Mouse (Mus musculus): ENCODE measurements around the gene Exosc8.
"Not testable (repeated sequence)": the region's sequence is repeated elsewhere in the genome, so short reads cannot be mapped to it uniquely, and the experiment has no call there.

Exosc8 gene

DNA sequence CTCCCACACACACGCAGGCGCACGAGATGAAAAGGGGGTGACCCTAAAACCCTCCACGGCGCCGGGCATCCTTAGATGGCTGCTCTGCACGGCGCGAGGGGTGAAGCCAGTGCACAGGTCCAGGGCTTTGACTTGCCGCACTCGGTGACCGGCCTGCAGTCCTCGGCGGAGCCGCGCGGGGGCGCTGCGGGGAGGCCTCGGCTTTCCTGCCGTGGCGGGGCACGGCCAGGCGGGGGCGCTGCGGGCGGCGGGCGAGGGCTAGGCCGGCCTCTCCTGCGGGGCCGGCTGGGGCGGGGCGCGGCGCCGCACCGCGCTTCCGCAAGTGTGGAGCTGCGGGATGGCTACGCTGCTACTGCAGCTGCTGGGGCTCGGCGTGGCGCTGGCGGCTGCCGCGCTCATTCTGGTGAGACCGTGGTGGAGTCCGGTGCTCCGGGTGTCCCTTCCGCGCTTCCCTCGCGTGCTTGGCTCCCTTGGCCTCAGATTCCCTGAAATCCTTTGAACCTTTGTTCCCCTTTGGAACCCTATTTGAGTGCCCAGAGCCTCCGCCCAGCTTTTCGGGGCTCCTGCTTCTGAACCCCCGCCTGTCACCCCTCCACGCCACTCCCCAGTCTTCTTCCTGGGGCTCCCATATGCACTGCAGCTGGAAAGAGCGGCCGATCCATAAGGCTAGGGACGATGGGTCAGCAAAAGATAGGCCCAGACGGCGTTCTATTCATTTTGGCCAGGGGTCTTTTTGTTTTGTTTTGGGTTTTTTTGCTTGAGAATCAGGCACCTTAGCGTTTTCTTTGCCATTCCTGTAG is at the start of gene Exosc8, which contains the start of gene Alg5:
Gene Exosc8 (minus strand): TSS at position 147 of the 800 bp plus-strand sequence.
Gene Alg5 (plus strand): TSS at position 293 of the 800 bp plus-strand sequence.
- peak; percentile 67 for DNase-seq (ENCODE audit: low spot score)

DNA sequence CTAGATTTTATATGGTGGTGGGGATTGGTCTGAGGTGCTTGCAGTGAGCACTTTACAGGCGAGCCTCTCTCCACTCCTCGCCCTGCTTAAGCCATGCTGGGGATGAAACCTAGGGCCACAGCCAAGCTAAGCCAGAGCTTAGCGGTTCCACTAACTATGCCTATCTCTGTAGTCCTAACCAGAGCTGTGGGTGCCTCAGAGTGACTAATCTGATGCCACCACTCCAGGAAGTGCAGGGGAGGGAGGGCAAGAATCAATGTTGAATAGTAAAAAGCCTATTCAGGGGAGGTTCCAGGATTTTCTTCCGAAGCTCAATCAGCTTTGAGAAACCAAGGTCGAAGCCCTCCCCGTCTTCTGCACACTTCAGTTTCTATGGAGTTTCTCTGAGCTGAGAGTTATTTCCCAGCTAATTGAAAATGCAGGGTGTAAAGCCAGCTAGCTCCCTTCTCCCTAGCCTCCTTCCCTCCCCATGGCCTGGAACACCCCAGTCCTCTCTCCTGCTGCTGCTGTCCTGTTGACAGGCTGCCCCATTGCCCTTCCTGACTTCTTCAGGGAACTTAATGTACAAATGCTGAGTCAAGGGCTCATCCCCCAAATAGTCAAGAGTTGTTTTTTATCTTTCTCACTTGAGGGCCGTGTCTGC is 40.9 kb upstream of the Exosc8 start:
- no peak for DNase-seq (ENCODE audit: low spot score)

DNA sequence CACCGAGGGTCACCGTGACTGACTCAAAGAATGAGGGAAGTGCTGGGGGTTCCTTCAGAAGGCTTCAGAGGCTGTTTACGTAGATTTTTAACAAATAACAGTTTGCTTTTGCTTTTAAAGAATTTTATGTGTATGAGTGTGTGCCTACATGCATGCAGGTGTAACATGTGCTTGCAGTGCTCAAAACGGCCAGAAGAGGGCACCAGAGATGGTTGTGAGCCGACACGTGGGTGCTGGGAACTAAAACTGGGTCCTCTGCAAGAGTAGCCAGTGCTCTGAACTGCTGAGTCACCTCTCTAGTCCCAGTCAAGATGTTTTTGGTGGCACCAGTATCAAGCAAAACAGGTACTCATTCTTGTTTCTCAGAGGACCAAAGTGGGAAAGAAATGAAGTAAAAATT is 38.4 kb upstream of the Exosc8 start:
- DNase-seq (ENCODE audit: low spot score) = no peak

DNA sequence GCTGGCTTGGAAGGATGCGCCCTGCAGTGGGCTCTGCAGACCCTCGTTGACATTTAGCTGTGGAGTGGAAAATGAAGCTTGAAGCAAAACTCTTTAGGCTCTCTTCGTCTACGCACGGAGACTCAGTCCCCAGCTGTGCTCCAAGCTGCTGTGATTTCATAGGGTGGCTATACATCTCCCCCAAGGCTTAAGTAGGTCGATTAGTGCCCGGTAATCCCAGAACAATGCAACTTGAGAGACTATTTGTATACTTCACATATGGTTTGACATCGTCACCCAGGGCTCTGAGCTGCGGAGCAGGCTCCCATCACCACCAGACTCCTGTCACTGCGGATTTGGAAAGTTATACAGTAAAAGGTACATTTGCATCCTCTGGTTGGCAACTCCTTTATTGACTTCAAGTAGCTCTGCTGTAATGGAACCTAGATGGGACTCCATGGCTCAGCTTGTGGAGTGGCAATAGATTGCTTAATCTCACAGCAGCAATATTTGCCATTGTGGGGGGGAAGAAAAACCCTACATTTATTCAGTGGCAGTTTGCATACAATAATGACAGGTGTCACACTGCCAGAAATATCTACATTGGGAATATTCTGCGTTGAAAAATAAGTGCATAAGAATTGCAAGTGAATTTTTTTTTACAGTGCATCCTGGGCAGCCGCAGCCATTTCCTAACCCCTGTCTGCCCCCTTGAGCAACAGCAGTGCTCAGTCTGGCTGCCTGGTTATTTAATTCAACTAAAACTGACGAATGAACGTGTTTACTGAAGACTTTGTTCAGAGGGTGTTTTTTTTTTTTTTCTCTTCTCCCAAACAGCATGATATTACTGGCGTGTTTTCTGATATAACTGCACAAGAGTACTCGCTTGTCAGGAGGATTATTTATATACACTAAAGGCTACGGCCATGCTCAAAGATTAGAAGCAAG is 34.4 kb upstream of the Exosc8 start:
- DNase-seq (ENCODE audit: low spot score) = no peak

DNA sequence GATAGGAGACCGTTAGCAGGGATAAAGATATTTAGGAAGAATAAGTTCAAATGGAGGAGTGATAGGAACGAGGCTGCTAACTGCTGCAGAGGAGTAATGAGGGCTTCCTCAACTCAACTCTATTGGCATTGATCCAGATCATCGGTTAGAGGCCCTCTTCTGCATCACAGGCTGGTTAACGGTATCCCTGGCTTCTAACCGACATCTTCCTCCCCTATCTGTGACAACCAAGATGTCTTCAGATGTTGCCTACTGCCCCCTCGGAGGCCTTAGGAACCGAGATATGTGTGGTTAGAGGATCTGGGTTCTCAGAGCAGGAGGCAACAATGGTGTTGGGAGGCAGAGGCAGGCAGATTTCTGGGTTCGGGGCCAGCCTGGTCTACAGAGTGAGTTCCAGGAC is 33.4 kb upstream of the Exosc8 start:
- no peak for DNase-seq (ENCODE audit: low spot score)

DNA sequence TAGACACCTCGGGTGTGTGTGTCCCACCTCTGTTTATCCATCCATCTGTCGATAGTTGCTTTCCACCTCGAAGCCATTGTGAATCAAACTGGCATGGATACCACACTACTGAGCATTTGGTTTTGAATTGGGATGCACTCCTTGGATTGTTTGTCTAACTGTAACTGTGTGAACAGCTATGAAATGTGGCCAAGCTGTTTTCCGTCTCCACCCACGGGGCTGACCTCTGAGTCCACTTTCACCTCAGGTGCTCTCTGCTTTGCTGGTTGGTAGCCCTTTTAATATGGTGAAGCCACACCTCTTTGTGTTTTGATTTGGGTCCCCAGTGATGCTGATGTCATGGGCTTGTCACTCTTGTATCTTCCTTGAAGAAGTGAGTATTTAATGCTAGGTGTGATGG is 31.6 kb upstream of the Exosc8 start:
- no peak for DNase-seq (ENCODE audit: low spot score)

DNA sequence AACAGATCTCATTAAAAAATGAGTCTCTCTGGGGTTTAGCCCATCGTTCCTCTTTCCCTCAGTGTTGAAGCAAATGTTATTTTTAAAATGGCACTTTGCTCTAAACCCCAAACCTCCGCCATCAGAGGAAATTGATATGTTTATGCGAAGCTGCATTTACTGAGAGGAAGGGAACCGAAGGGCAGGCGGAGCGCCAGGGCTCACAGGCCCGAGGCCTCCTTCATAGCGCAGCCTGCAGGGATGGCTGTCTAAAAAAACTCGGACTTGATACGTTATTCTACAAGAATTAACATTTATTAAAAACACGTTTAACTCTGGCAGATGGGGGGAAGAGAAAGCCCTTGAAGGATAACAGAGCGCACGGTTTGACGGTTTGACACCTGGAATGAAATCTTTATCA is 30.8 kb upstream of the Exosc8 start:
- DNase-seq (ENCODE audit: low spot score) = no peak

DNA sequence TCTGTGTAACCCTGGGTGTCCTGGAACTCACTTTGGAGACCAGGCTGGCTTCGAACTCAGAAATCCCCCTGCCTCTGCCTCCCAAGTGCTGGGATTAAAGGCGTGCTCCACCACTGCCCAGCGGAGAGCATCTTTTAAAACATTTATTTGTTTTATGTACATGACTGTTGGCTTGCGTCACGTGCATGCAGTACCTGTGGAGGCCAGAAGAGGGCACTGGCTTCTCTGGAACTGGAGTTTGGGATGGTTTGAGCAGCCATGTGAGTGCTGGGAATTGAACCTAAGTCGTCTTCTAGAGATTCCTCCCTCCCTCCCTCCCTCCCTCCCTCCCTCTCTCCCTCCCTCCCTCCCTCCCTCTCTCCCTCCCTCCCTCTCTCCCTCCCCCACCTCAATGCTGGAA is 30.3 kb upstream of the Exosc8 start:
- DNase-seq (ENCODE audit: low spot score) = not testable (repeated sequence)

DNA sequence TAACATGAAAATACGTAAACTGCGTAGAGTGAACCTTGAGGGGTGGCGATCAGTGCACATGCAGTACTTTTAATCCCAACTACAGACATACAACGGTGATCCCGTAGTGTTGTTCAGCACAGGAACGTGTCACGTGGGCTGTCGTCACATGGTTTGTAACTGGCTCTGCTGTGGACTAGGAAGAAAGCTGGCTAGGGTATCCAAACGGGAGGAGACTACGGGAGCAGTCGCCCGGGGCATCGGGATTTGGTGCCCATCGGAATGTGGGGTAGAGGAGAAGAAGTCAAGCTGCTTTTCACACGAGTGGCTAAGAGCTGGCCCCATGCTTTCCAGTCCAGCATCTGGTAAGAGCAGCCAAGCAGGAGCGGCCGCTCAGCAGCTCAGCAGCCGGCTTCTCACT is 29.2 kb upstream of the Exosc8 start:
- DNase-seq (ENCODE audit: low spot score) = peak; percentile 40

DNA sequence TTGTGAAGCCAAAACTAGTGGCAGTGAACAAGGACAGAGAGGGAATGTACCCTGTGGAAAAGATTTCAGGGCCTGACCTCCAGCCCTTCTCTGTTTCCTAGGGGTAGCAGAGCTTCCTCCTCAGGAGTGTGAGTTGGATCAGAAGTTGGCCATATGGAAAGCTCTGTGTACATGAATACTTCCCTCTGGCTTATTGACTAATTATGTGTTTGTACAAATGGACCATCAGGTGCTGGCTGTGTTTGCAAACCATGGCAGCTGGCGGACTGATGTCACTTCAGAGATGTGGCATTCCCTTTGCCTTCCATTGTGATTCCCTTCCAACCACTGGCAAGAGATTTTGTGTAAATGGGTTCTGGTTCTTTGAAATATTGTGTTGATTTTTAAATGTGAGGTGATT is 26.1 kb upstream of the Exosc8 start:
- DNase-seq (ENCODE audit: low spot score) = no peak

DNA sequence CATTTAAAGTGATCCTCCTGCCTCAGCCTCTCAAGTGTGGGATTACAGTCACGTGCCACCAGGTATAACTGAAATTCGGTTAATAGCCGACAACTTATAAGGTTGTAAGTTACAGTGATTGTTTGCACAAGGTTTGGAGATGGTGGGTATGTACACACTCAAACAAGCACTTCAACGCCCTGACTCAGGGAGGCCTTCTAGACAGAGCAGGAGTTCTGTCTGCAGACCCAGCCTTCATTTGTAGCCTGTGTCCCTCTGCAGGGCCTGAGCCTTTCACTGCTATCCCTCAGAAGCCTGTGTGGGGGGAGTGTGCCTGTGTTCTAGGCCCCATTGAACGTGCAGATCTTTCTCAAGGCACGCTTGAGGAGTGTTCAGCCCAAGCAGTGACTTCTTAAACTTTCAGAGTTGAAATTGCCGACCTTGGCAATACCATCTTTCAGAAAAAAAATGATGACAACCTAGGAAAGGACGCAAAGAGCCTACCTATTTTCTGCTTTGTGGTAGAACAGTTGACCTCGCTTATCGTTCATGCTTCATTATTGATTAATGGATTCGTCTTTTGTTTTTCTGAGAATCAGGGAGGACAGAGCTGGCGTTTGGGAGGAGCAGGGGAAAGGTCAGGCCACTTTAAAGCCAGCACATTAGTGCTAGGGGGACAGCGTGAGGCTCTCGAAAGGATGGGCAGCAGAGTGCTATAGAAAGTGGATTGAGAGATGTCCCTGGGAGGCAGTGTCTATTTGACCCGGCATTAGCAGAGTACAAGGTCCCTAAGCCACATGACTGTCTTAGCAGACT is 25.3 kb upstream of the Exosc8 start:
- peak; percentile 41 for DNase-seq (ENCODE audit: low spot score)

DNA sequence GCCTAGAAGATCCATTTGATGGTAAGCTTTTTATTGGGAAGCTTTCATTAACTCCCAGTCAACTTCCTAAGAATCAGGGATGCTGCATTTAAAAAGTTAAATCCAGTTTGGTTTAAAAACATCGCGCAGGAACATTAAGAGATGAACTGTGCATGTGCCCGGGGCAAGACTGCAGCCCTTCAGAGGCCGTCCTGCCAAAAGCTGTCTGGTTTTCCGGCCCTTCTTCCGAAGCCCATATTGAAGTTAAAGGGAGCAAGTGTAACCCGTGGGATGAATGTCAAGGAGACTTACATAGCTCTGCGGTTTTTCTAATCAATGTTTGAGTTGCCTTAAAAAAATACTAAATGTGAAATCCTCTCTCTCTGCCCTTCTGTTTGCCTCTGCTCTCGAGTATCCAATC is 24.0 kb upstream of the Exosc8 start:
- DNase-seq (ENCODE audit: low spot score) = no peak

DNA sequence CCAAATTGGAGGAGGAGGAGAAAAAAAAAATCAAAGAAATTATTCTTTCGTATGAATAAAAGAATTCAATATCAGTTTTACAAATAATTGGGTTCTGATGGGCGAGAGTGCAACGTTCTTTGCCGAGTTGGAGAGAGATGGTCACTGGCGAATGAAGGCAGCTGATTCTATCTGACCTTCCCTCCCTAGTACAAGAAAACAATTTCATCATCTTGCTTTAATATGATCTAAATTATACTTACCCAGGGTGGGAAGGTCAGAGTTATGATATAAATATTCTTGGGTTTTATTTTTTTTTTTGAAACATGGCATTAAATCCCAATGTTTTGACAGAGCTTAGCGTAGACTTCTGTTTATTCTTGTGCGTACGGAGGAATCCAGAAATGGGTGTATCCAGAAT is 22.3 kb upstream of the Exosc8 start:
- no peak for DNase-seq (ENCODE audit: low spot score)

DNA sequence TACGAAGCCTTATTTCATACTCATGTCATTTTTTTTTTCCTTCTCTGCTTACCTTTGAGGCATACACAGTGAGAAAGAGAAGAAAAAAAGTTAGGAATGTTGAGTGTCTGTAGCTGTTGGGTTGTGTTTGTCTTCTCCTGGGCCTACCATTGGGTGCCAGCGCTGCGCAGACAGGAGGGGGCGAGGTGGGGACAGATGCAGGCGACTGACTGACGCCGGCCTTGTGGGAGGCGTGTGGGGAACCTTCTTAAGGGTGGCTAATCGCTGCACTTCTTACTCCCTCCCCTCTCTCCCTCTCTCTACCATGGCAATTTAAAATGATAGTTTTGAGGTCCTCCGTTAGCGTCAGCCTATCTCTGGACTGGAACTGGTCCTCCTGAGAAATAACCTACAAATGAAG is 20.9 kb upstream of the Exosc8 start:
- DNase-seq (ENCODE audit: low spot score) = peak; percentile 57

DNA sequence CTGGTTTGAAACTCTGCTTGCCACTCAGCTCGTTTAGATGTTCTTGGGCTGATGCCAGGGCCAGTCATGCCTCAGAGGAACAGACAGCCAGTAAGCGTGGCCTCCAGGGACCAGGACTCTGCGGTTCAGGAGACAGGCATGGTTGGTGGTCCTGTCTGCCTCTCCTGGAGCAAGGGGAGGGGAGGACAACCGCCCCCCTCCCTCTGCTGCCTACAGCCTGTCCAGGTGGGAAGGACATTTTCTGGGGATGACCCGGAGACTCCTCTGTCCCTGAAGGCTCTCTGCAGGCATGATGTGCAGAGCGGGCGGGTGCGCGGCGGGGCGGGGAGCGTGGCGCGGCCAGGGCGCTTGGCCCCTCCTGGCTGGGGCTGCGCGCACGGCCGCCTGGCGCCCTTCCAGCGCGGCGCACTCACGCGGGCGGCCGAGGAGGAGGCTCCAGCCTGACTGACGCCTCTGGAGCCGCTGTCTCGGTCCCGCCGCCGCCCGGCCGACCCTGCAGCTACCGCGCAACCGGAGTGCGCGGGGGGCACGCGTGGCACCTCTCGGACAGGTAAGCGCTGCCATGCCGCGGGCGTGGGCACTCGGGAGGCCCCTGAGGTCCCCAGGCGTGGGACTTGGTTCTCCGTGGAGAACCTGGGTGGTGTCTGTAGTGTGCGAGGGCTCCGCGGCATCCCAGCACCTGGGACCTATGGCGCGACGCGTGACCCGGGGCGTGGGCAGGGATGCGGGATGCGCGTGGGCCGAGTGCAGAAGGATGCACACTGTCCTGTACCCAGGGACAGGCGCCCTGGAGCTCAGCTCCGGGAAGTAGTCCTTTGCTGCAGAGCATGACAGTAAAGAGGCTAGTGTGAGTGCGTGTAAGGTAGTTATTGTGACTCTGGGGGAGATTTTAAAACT is 20.2 kb upstream of the Exosc8 start, which contains the start of gene Smad9:
Gene Smad9 (plus strand): TSS at position 438 of the 897 bp plus-strand sequence.
- DNase-seq (ENCODE audit: low spot score) = peak; percentile 71

DNA sequence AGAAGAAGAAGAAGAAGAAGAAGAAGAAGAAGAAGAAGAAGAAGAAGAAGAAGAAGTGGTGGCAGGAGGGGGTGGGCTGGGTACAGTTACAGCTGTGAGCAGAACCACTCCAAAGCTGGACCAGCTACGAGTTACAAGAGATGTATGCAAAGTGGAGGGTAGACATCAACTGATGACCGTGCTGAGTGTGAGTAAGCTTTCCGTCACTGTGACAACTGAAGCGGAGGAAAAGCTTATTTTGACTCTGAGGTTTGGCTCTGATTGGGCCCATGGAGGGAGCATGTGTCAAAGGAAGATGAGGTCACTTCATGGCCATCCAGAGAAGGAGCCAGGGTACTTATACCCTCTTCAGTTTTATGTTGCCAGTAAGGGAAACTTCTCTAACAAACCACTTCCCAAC is 18.2 kb upstream of the Exosc8 start:
- no peak for DNase-seq (ENCODE audit: low spot score)

DNA sequence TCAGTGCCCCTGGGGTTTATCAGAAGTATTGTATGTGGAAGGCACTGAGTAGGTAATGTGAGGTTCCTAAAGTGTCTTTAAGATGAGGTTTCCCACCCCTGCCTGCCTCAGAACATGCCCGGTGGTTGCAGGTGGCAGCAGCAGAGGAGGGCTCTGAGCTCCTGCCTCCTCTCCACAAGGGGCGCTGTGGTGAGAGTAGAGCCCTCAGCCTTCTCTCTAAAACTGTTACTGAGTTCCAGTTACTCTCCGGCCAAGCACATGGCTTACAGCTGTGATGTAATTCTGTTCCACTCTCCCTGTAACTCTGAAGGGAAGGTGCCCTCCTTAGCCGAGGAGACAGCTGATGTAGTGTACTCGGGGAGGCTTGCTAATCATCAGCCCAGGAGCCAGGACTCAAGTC is 10.6 kb upstream of the Exosc8 start:
- peak; percentile 36 for DNase-seq (ENCODE audit: low spot score)

DNA sequence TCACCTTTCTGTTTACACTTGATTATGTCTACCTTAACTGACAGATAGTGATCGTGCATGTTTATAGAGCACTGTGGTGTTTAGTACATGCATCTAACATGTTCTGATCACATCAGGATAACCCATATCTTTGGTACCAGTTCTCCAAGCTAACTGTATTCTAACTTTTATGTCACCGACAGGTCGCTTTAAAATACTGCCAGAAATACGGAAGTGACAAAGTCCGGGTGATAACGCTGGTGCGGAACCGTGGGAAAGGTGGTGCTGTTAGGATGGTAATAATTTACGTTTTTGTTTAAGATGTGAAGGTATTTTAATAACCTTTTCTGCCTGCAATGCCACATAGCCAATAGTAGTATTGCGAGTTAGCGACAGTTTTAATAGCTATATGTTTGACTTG is 6.8 kb upstream of the Exosc8 start:
- no peak for DNase-seq (ENCODE audit: low spot score)

DNA sequence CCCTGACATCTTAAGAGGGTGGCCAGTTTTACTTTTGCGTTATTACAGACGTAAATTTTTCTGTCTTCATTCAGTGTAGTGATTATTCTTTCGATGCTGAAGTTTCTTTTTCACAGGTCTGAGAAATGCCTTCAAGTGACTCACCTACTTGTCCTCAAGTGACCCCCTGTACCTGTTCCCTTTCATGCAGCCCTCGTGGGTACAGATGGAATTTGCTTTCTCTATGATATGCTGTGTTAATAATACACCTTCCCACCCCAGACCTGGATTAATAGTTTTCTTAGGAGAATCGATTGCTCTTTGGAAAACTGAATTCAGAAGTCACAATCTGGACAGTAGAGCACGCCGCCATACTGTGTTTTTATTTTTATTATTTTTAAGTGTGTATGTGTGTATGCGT is 2.1 kb upstream of the Exosc8 start:
- no peak for DNase-seq (ENCODE audit: low spot score)

DNA sequence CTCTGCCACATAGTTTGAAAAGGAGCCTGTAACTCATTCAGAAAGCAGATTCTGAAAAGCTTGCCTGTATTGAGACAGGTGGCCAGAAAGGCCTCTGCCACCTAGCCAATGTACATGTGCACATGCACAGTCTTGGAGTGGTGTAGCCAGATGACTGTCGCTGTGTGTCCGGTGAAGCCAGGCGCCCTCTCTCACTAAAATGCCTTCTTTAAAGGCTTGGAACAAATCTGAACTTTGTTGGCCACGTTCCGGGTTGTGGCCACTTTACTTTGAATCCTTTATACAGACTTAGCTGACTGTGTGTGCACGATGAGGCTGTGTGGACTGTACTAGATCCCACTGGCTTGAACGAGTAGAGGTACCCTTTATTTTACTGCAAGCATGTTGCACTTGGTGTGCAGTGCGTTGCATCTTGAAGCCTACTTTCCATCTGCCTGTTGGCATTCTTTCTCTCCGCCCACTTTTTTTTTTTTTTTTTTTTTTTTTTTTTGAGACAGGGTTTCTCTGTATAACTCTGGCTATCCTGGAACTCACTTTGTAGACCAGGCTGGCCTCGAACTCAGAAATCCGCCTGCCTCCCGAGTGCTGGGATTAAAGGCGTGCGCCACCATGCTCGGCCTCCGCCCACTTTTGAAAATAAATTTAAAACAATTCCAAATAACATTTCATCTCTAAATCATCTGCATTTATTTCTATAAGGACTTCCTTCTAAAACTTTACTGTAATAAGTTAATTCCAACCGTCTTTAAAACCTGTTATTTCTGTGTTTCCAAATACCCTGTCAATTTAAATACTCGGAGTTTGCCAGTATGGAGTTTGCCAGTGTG is 1.1 kb upstream of the Exosc8 start:
- peak; percentile 26 for DNase-seq (ENCODE audit: low spot score)

All from embryo, embryonic 10 days (tissue).